Mouse (Mus musculus): ENCODE measurements around the gene Ush1c.

DNA sequence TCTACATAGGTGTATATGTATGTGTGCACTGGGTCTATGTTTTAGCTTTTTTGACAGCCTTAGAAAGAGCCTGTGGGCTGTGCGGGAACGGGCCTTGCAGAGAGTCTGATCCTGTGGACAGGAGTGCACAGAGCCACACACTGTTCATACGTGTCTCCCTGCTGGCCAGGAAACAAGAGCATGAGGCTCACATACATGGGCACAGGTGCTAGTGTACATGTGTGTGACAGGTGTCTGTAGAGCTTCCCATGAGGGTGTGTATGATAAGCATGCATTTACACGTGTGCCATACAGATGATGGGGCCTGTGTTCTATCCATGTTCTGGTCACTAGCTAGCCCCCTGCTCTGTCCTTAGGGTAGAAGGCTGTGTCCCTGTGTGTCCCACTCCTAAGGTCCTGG lies 48.1 kb upstream of the Ush1c start:
- TF ChIP-seq POLR2A (IDR thresholded peaks at IDR 0.05; ENCODE audit: borderline replicate concordance, extremely low read depth, low read depth, low read length) (no peak), CTCF (IDR thresholded peaks at IDR 0.05; ENCODE audit: insufficient read depth, low read length) (no peak)

All from lung, adult 2 months (tissue).